Mouse (Mus musculus) stomach, embryonic 15.5 days (tissue): ENCODE data around the gene Kirrel. TPM values are rescaled to one million over a fixed set of nuclear protein-coding genes. Genes with fewer than 3 reads are reported as not detected.
"Not testable (repeated sequence)": the region's sequence is repeated elsewhere in the genome, so short reads cannot be mapped to it uniquely, and the experiment has no call there.

ENCODE experiments used
- ATAC-seq: fragments of 200-750 bp; cut with Nextera tagmentation; 2 replicates; pipeline ENCODE4 v1.8.0; 2017; ENCODE audit warnings: low read depth, moderate number of reproducible peaks, moderate TSS enrichment; ENCODE audit not compliant: insufficient read depth, low FRiP score
- H3K27ac ChIP-seq: fragments of 300-500 bp; sonication (generic); 2 replicates; pipeline ENCODE4 v1.5.1; 2015; ENCODE audit warnings: mild to moderate bottlenecking, inconsistent platforms
- H3K27me3 ChIP-seq: fragments of 300-500 bp; sonication (generic); replicated peaks from 2 replicates; pipeline ENCODE4 v1.6.1; 2015; ENCODE audit warnings: inconsistent platforms
- H3K36me3 ChIP-seq: fragments of 300-500 bp; sonication (generic); 2 replicates; pipeline ENCODE4 v1.6.1; 2015; ENCODE audit warnings: inconsistent platforms
- H3K4me1 ChIP-seq: fragments of 300-500 bp; sonication (generic); 2 replicates; pipeline ENCODE4 v1.6.1; 2015; ENCODE audit warnings: inconsistent platforms
- H3K4me2 ChIP-seq: fragments of 300-500 bp; sonication (generic); 2 replicates; pipeline ENCODE4 v1.6.1; 2015; ENCODE audit warnings: mild to moderate bottlenecking, inconsistent platforms
- H3K4me3 ChIP-seq: fragments of 300-500 bp; sonication (generic); replicated peaks from 2 replicates; pipeline ENCODE4 v1.5.1; 2015; ENCODE audit warnings: inconsistent platforms
- H3K9ac ChIP-seq: fragments of 300-500 bp; sonication (generic); 2 replicates; pipeline ENCODE4 v1.6.1; 2015; ENCODE audit warnings: inconsistent platforms
- H3K9me3 ChIP-seq: fragments of 300-500 bp; sonication (generic); 2 replicates; pipeline ENCODE4 v1.6.1; 2016; ENCODE audit warnings: inconsistent platforms
- WGBS: fragments of 180-500 bp; shearing (Covaris S2); methylation state at CpG from one replicate; pipeline ENCODE4 v1.1.7; 2015; 5-methylcytosine and 5-hydroxymethylcytosine counted together
- polyA plus RNA-seq: library from polyadenylated mRNA; unstranded; fragments of >200 nt; fragmentation: Nextera tagmentation; extraction: Ambion mirVana; gene quantifications from 2 replicates; pipeline ENCODE4 v1.2.1, GENCODE M21; 2015

Kirrel gene
- polyA plus RNA-seq, 1 experiment from 2014 or later = 13.9 TPM

GRCm38 (mm10) chr3:87118214-87118613 lies 56.3 kb downstream of the Kirrel start:
- no peak overlapping the region for H3K9ac ChIP-seq
- ATAC-seq = no peak
- H3K27ac ChIP-seq = 0 out of 2 replicates have a peak overlapping the region, but pooled peaks have one; percentile 8
- 0 out of 2 replicates have a peak, but pooled peaks cover 3% of the 10 kb centered on the region for H3K36me3 ChIP-seq
- H3K9me3 ChIP-seq = no peaks in the 10 kb centered on the region
- WGBS = 76% methylated on average over 9 of the region's 9 CpGs
- H3K4me2 ChIP-seq = no peak overlapping the region
- no peaks in the 10 kb centered on the region for H3K27me3 ChIP-seq
- no peak overlapping the region for H3K4me3 ChIP-seq
- H3K4me1 ChIP-seq = peaks cover 24% of the 10 kb centered on the region

GRCm38 (mm10) chr3:87117632-87118031 lies 56.9 kb downstream of the Kirrel start:
- H3K4me2 ChIP-seq = no peak overlapping the region
- WGBS = 66% methylated on average over 12 of the region's 12 CpGs
- no peak for ATAC-seq

GRCm38 (mm10) chr3:87115726-87116540 lies 58.6 kb downstream of the Kirrel start:
- ATAC-seq = no peak
- peak overlapping the region; percentile 48; the same call in 1 of the 2 replicates for H3K27ac ChIP-seq
- H3K9ac ChIP-seq = no peak overlapping the region
- H3K4me2 ChIP-seq = no peak overlapping the region
- H3K4me3 ChIP-seq = no peak overlapping the region
- 71% methylated on average over 6 of the region's 6 CpGs for WGBS
- peaks cover 24% of the 10 kb centered on the region for H3K4me1 ChIP-seq
- H3K9me3 ChIP-seq = no peaks in the 10 kb centered on the region
- no peaks in the 10 kb centered on the region for H3K27me3 ChIP-seq
- H3K36me3 ChIP-seq = 0 out of 2 replicates have a peak, but pooled peaks cover under 1% of the 10 kb centered on the region

More at GRCm38 (mm10) chr3:87117632-87118031, 56.9 kb downstream of the Kirrel start:
- Histone ChIP-seq H3K36me3 (0 out of 2 replicates have a peak, but pooled peaks cover 3% of the 10 kb centered on the region), H3K27me3 (no peaks in the 10 kb centered on the region), H3K9ac (no peak overlapping the region), H3K27ac (peak overlapping the region; percentile 51; the same call in 1 of the 2 replicates), H3K9me3 (no peaks in the 10 kb centered on the region), H3K4me1 (peaks cover 24% of the 10 kb centered on the region), H3K4me3 (no peak overlapping the region)

GRCm38 (mm10) chr3:87115271-87115670 lies 59.3 kb downstream of the Kirrel start:
- no peak for ATAC-seq
- H3K4me1 ChIP-seq = peaks cover 24% of the 10 kb centered on the region

GRCm38 (mm10) chr3:87114801-87115200 lies 59.7 kb downstream of the Kirrel start:
- H3K4me1 ChIP-seq = peaks cover 24% of the 10 kb centered on the region
- no peak overlapping the region for H3K4me2 ChIP-seq
- H3K27me3 ChIP-seq = no peaks in the 10 kb centered on the region
- H3K9me3 ChIP-seq = no peaks in the 10 kb centered on the region
- H3K27ac ChIP-seq = peak overlapping the region; percentile 73
- H3K4me3 ChIP-seq = no peak overlapping the region
- no peak overlapping the region for H3K9ac ChIP-seq
- 30% methylated on average over 9 of the region's 9 CpGs for WGBS
- ATAC-seq = no peak; the same call in 1 of the 2 replicates
- H3K36me3 ChIP-seq = no peaks in the 10 kb centered on the region

More at GRCm38 (mm10) chr3:87115271-87115670, 59.3 kb downstream of the Kirrel start:
- Histone ChIP-seq H3K36me3 (no peaks in the 10 kb centered on the region), H3K9me3 (no peaks in the 10 kb centered on the region), H3K4me3 (no peak overlapping the region), H3K9ac (no peak overlapping the region), H3K27me3 (no peaks in the 10 kb centered on the region), H3K4me2 (no peak overlapping the region), H3K27ac (peak overlapping the region; percentile 73)
- WGBS = 68% methylated on average over 8 of the region's 8 CpGs

GRCm38 (mm10) chr3:87113881-87114280 lies 60.7 kb downstream of the Kirrel start:
- not testable (repeated sequence) for H3K9ac ChIP-seq, H3K4me3 ChIP-seq, H3K27me3 ChIP-seq, H3K36me3 ChIP-seq, ATAC-seq, H3K9me3 ChIP-seq, H3K4me2 ChIP-seq, H3K27ac ChIP-seq
- H3K4me1 ChIP-seq = peaks cover 24% of the 10 kb centered on the region
- 72% methylated on average over 1 of the region's 1 CpGs for WGBS

GRCm38 (mm10) chr3:87112264-87112663 lies 62.3 kb downstream of the Kirrel start:
- no peaks in the 10 kb centered on the region for H3K36me3 ChIP-seq
- no peak overlapping the region for H3K4me2 ChIP-seq
- no peaks in the 10 kb centered on the region for H3K27me3 ChIP-seq
- ATAC-seq = no peak
- 48% methylated on average over 3 of the region's 3 CpGs for WGBS
- no peak overlapping the region; the same call in 1 of the 2 replicates for H3K27ac ChIP-seq
- H3K4me1 ChIP-seq = peaks cover 15% of the 10 kb centered on the region
- no peak overlapping the region for H3K9ac ChIP-seq
- no peaks in the 10 kb centered on the region for H3K9me3 ChIP-seq
- no peak overlapping the region for H3K4me3 ChIP-seq

- Histone ChIP-seq H3K36me3 (no peaks in the 10 kb centered on the region), H3K9ac (no peak overlapping the region), H3K4me2 (no peak overlapping the region), H3K4me3 (no peak overlapping the region), H3K9me3 (no peaks in the 10 kb centered on the region), H3K27me3 (no peaks in the 10 kb centered on the region), H3K27ac (no peak overlapping the region), H3K4me1 (peaks cover 8% of the 10 kb centered on the region; the same call in 1 of the 2 replicates)
- 53% methylated on average over 2 of the region's 2 CpGs for WGBS
- no peak for ATAC-seq
These were observed 69.7 kb downstream of the Kirrel start for GRCm38 (mm10) chr3:87104856-87105255.

GRCm38 (mm10) chr3:87102346-87102745 lies 72.2 kb downstream of the Kirrel start:
- Histone ChIP-seq H3K27ac (no peak overlapping the region), H3K9ac (no peak overlapping the region), H3K36me3 (no peaks in the 10 kb centered on the region), H3K4me3 (no peak overlapping the region), H3K4me2 (no peak overlapping the region), H3K4me1 (peaks cover 11% of the 10 kb centered on the region; the same call in 1 of the 2 replicates), H3K27me3 (no peaks in the 10 kb centered on the region), H3K9me3 (no peaks in the 10 kb centered on the region)
- ATAC-seq = no peak
- WGBS = 30% methylated on average over 7 of the region's 7 CpGs

- ATAC-seq = no peak
- WGBS = 76% methylated on average over 4 of the region's 4 CpGs
- no peak overlapping the region for H3K9ac ChIP-seq
These were observed 73.6 kb downstream of the Kirrel start for GRCm38 (mm10) chr3:87100911-87101310.

GRCm38 (mm10) chr3:87097969-87098946 lies 76.3 kb downstream of the Kirrel start:
- Histone ChIP-seq H3K36me3 (0 out of 2 replicates have a peak, but pooled peaks cover 5% of the 10 kb centered on the region), H3K4me1 (peaks cover 10% of the 10 kb centered on the region; the same call in 1 of the 2 replicates), H3K4me3 (no peak overlapping the region), H3K4me2 (no peak overlapping the region), H3K9ac (no peak overlapping the region), H3K9me3 (no peaks in the 10 kb centered on the region), H3K27me3 (no peaks in the 10 kb centered on the region), H3K27ac (no peak overlapping the region)
- ATAC-seq = no peak
- WGBS = 85% methylated on average over 19 of the region's 19 CpGs

More at GRCm38 (mm10) chr3:87100911-87101310, 73.6 kb downstream of the Kirrel start:
- Histone ChIP-seq H3K27me3 (no peaks in the 10 kb centered on the region), H3K9me3 (no peaks in the 10 kb centered on the region), H3K36me3 (no peaks in the 10 kb centered on the region), H3K27ac (no peak overlapping the region), H3K4me1 (peaks cover 11% of the 10 kb centered on the region; the same call in 1 of the 2 replicates), H3K4me3 (no peak overlapping the region), H3K4me2 (no peak overlapping the region)
